Mouse (Mus musculus) spleen, adult 12 weeks (tissue): Measurements from ENCODE around the gene Prkcsh.

ENCODE experiments used
- DNase-seq: peaks from one replicate; pipeline ENCODE4 v3.0.0; 2022; ENCODE audit warnings: low spot score

Gene Prkcsh

GRCm38 (mm10) chr9:21987592-21988342, 14.8 kb upstream of the Prkcsh start:
- no peak for DNase-seq

GRCm38 (mm10) chr9:21988421-21989101, 14.0 kb upstream of the Prkcsh start:
- no peak for DNase-seq

- no peak for DNase-seq
Measured at GRCm38 (mm10) chr9:21989230-21990110, 13.1 kb upstream of the Prkcsh start, which contains the start of gene Rgl3. Gene Rgl3 (minus strand): TSS chr9:21989446.

- no peak for DNase-seq
Measured at GRCm38 (mm10) chr9:21992227-21992626, 10.4 kb upstream of the Prkcsh start.

- no peak for DNase-seq
Measured at GRCm38 (mm10) chr9:21996178-21996867, 6.3 kb upstream of the Prkcsh start.

- no peak for DNase-seq
Measured at GRCm38 (mm10) chr9:22000296-22000695, 2.3 kb upstream of the Prkcsh start.

- DNase-seq, result no peak
Measured at GRCm38 (mm10) chr9:22001633-22002032, 973 bp upstream of the Prkcsh start.

- no peak for DNase-seq
Measured at GRCm38 (mm10) chr9:22003163-22003554, 553 bp downstream of the Prkcsh start.

- no peak for DNase-seq
Measured at GRCm38 (mm10) chr9:22004546-22004945, 1.9 kb downstream of the Prkcsh start.

GRCm38 (mm10) chr9:22011055-22011454, 8.4 kb downstream of the Prkcsh start:
- no peak for DNase-seq

- no peak for DNase-seq
Measured at GRCm38 (mm10) chr9:22012731-22013130, 10.1 kb downstream of the Prkcsh start.

GRCm38 (mm10) chr9:22016245-22016644, 13.6 kb downstream of the Prkcsh start:
- DNase-seq, result no peak

- no peak for DNase-seq
Measured at GRCm38 (mm10) chr9:22017208-22017825, 14.7 kb downstream of the Prkcsh start.

GRCm38 (mm10) chr9:22024592-22024991, 22.0 kb downstream of the Prkcsh start:
- DNase-seq, result no peak

- DNase-seq, result no peak
Measured at GRCm38 (mm10) chr9:22028467-22028866, 25.9 kb downstream of the Prkcsh start.

GRCm38 (mm10) chr9:22030386-22030785, 27.8 kb downstream of the Prkcsh start:
- no peak for DNase-seq

- DNase-seq, result no peak
Measured at GRCm38 (mm10) chr9:22035300-22036044, 32.9 kb downstream of the Prkcsh start.

GRCm38 (mm10) chr9:22037826-22038225, 35.2 kb downstream of the Prkcsh start:
- no peak for DNase-seq

GRCm38 (mm10) chr9:22041832-22042231, 39.2 kb downstream of the Prkcsh start:
- no peak for DNase-seq

GRCm38 (mm10) chr9:22047329-22047728, 44.7 kb downstream of the Prkcsh start:
- no peak for DNase-seq

GRCm38 (mm10) chr9:22049315-22049714, 46.7 kb downstream of the Prkcsh start:
- no peak for DNase-seq
